In the genomic region with DNA sequence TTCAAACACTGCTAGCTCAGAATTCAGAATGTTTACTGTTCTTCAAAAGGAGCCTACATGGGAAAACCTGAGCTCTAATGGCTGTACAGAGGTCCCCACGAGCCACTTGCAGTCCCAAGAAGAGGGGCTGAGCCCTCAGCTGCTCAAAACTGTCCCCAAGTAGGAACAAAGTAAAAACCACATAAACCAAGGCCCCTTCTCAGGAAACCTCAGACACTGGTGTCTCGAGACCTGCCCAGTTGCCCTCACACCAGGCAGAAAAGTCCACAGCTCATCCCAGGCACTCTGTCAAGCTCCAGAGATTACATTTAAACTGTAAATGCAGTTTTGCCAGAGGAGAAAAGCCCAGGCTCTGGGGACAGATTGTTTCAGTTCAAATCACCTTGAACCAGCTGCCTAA, we compare ENCODE assay signal across 15 mouse cellular contexts. TPM values are rescaled to one million over a fixed set of nuclear protein-coding genes. Genes with fewer than 3 reads are reported as not detected.
A peak's percentile ranks its signal among the peaks of the same experiment; 100 is the strongest.
DNase-seq lines count a peak whose midpoint lies in the region; ATAC-seq and TF ChIP-seq lines count a peak whose summit lies in the region.
"Had no signal": no experiment of that assay in that cellular context is flagged by ENCODE, and none has a peak within 500 bp of the region (broad histone marks: within the 10 kb centered on the region; RNA-seq: fewer than 3 reads in every experiment).

No protein-coding gene starts in this region.

- no peak for TF ChIP-seq CTCF in forebrain, postnatal 0 days (IDR thresholded peaks at IDR 0.05; ENCODE audit: low read depth)
- TF ChIP-seq CTCF in liver, embryonic 14.5 days (IDR thresholded peaks at IDR 0.05; ENCODE audit: low read depth) = no peak

- DNase-seq in heart, adult 8-10 months (ENCODE audit: low spot score) = no peak
- DNase-seq in 416B (ENCODE audit: low read depth) = peak; percentile 61
- no peak for DNase-seq in forebrain, postnatal 0 days
- no peak for DNase-seq in liver, embryonic 14.5 days (ENCODE audit: low read depth in 3 of 3, low spot score in 3 of 3)
- no peak for DNase-seq in heart, embryonic 10.5 days (ENCODE audit: low spot score)
- no peak for DNase-seq in embryo, embryonic 9.5 days (ENCODE audit: extremely low spot score)
- DNase-seq: adrenal gland, postnatal 25 days; cerebellum, adult 11-12 months; heart, adult 11 months; kidney, postnatal 25 days; right cerebral cortex, postnatal 4 days had no signal

- H3K27ac ChIP-seq in heart, embryonic 12.5 days (ENCODE audit: poor library complexity, severe bottlenecking) = peak overlapping the region; percentile 25; the same call in 1 of the 2 replicates
- H3K27ac ChIP-seq in forebrain, postnatal 0 days (ENCODE audit: low read depth, low read length) = peak overlapping the region; percentile 9; the same call in 1 of the 2 replicates
- peak overlapping the region; percentile 94 for H3K27ac ChIP-seq in liver, embryonic 14.5 days
- H3K27ac ChIP-seq in intestine, embryonic 16.5 days (ENCODE audit: low read length) = no peak overlapping the region
- H3K27ac ChIP-seq in heart, embryonic 10.5 days = no peak overlapping the region
- H3K27ac ChIP-seq: hindbrain, embryonic 15.5 days; lung, embryonic 15.5 days had no signal

- H3K9ac ChIP-seq in heart, embryonic 12.5 days = no peak overlapping the region; the same call in 1 of the 2 replicates
- H3K9ac ChIP-seq in forebrain, postnatal 0 days = no peak overlapping the region
- peak overlapping the region; percentile 45 for H3K9ac ChIP-seq in liver, embryonic 14.5 days (replicated peaks)
- H3K9ac ChIP-seq in intestine, embryonic 16.5 days (ENCODE audit: low read depth, low read length) = no peak overlapping the region
- H3K9ac ChIP-seq: hindbrain, embryonic 15.5 days; lung, embryonic 15.5 days had no signal

- H3K27me3 ChIP-seq in heart, embryonic 12.5 days (replicated peaks) = no peaks in the 10 kb centered on the region
- no peaks in the 10 kb centered on the region for H3K27me3 ChIP-seq in forebrain, postnatal 0 days (ENCODE audit: insufficient read depth, low read length)
- H3K27me3 ChIP-seq in liver, embryonic 14.5 days (ENCODE audit: control insufficient read depth, insufficient read depth, low read length) = no peaks in the 10 kb centered on the region
- no peaks in the 10 kb centered on the region for H3K27me3 ChIP-seq in intestine, embryonic 16.5 days (replicated peaks; ENCODE audit: control insufficient read depth, insufficient read depth, low read length)
- H3K27me3 ChIP-seq in heart, embryonic 10.5 days (ENCODE audit: insufficient read depth, poor library complexity, severe bottlenecking) = no peaks in the 10 kb centered on the region
- H3K27me3 ChIP-seq: hindbrain, embryonic 15.5 days; lung, embryonic 15.5 days had no signal

- no peak for TF ChIP-seq EP300 in liver, embryonic 14.5 days (IDR thresholded peaks at IDR 0.05; ENCODE audit: low read depth)

- no peaks in the 10 kb centered on the region for H3K9me3 ChIP-seq in heart, embryonic 12.5 days (replicated peaks)
- no peaks in the 10 kb centered on the region for H3K9me3 ChIP-seq in forebrain, postnatal 0 days (ENCODE audit: low read length)
- H3K9me3 ChIP-seq in liver, embryonic 14.5 days (ENCODE audit: control insufficient read depth, low read length) = no peaks in the 10 kb centered on the region
- H3K9me3 ChIP-seq in intestine, embryonic 16.5 days (ENCODE audit: control insufficient read depth, low read length) = no peaks in the 10 kb centered on the region
- H3K9me3 ChIP-seq in heart, embryonic 10.5 days = no peaks in the 10 kb centered on the region
- H3K9me3 ChIP-seq: hindbrain, embryonic 15.5 days; lung, embryonic 15.5 days had no signal

- H3K36me3 ChIP-seq in heart, embryonic 12.5 days = no peaks in the 10 kb centered on the region
- peaks cover 2% of the 10 kb centered on the region; the same call in 1 of the 2 replicates for H3K36me3 ChIP-seq in forebrain, postnatal 0 days (ENCODE audit: insufficient read depth)
- H3K36me3 ChIP-seq in liver, embryonic 14.5 days (replicated peaks; ENCODE audit: control insufficient read depth, insufficient read depth, low read depth) = no peaks in the 10 kb centered on the region
- no peaks in the 10 kb centered on the region for H3K36me3 ChIP-seq in intestine, embryonic 16.5 days (ENCODE audit: control insufficient read depth, insufficient read depth, low read length)
- H3K36me3 ChIP-seq in heart, embryonic 10.5 days = 0 out of 2 replicates have a peak, but pooled peaks cover 3% of the 10 kb centered on the region
- H3K36me3 ChIP-seq: lung, embryonic 15.5 days had no signal

- no peak overlapping the region for H3K4me3 ChIP-seq in heart, embryonic 12.5 days
- no peak overlapping the region for H3K4me3 ChIP-seq in forebrain, postnatal 0 days (ENCODE audit: low read depth, low read length)
- no peak overlapping the region for H3K4me3 ChIP-seq in liver, embryonic 14.5 days (ENCODE audit: insufficient read depth in 1 of 2, low read depth in 2 of 2, low read length in 2 of 2)
- H3K4me3 ChIP-seq in intestine, embryonic 16.5 days (ENCODE audit: low read length) = no peak overlapping the region
- no peak overlapping the region for H3K4me3 ChIP-seq in heart, embryonic 10.5 days
- H3K4me3 ChIP-seq: hindbrain, embryonic 15.5 days; lung, embryonic 15.5 days had no signal

- H3K4me2 ChIP-seq in heart, embryonic 12.5 days = no peak overlapping the region
- H3K4me2 ChIP-seq in forebrain, postnatal 0 days (ENCODE audit: low read depth) = no peak overlapping the region
- peak overlapping the region; percentile 77 for H3K4me2 ChIP-seq in liver, embryonic 14.5 days (ENCODE audit: low read depth)
- H3K4me2 ChIP-seq in intestine, embryonic 16.5 days (ENCODE audit: low read depth, low read length) = no peak overlapping the region
- H3K4me2 ChIP-seq: hindbrain, embryonic 15.5 days; lung, embryonic 15.5 days had no signal

- 60% methylated on average over 2 of the region's 2 CpGs for WGBS in heart, embryonic 12.5 days
- 55% methylated on average over 2 of the region's 2 CpGs for WGBS in forebrain, postnatal 0 days
- whole genome bisulfite sequencing in liver, embryonic 14.5 days (ENCODE audit: insufficient replicate concordance) = 24% methylated on average over 2 of the region's 2 CpGs
- WGBS in intestine, embryonic 16.5 days = 60% methylated on average over 2 of the region's 2 CpGs
- WGBS in heart, embryonic 10.5 days = 61% methylated on average over 2 of the region's 2 CpGs

- ATAC-seq in heart, embryonic 12.5 days (ENCODE audit: insufficient number of reproducible peaks, low FRiP score) = no peak
- ATAC-seq in forebrain, postnatal 0 days = no peak
- ATAC-seq in liver, embryonic 14.5 days (ENCODE audit: insufficient read depth) = no peak
- ATAC-seq in intestine, embryonic 16.5 days = no peak

- H3K4me1 ChIP-seq in heart, embryonic 12.5 days (replicated peaks) = peaks cover 29% of the 10 kb centered on the region
- no peaks in the 10 kb centered on the region for H3K4me1 ChIP-seq in forebrain, postnatal 0 days (ENCODE audit: insufficient read depth)
- H3K4me1 ChIP-seq in liver, embryonic 14.5 days (replicated peaks; ENCODE audit: control insufficient read depth in 2 of 2, insufficient read depth in 2 of 2, low read length in 1 of 2) = peaks cover 52 to 66% of the 10 kb centered on the region in 2 experiments
- no peaks in the 10 kb centered on the region for H3K4me1 ChIP-seq in intestine, embryonic 16.5 days (ENCODE audit: control insufficient read depth, insufficient read depth, low read length)
- peaks cover 31% of the 10 kb centered on the region for H3K4me1 ChIP-seq in heart, embryonic 10.5 days

RNA-seq across cellular contexts. Expression of gene Plxnc1, which starts 26.6 kb away (rescaled TPM):
- polyA plus RNA-seq in heart, embryonic 12.5 days (2016; fragmentation: Nextera tagmentation; extraction: Ambion mirVana) = 6.7 and 8.5 TPM in 2 replicates
- 1 to 10 TPM; 1.9 to 2.8 (median 2.3) TPM for total RNA-seq in heart, adult 8-10 months (2022)
- 47.9 and 70.2 TPM in 2 replicates for total RNA-seq in forebrain, postnatal 0 days (2014; rRNA removed)
- 5.8 and 11.5 TPM in 2 replicates for polyA plus RNA-seq in forebrain, postnatal 0 days (2015; fragmentation: Nextera tagmentation; extraction: Ambion mirVana)
- polyA plus RNA-seq in liver, embryonic 14.5 days (2012; rRNA removed) = 1.4 and 2.0 TPM in 2 replicates
- polyA plus RNA-seq in liver, embryonic 14.5 days (2014; fragmentation: Nextera tagmentation; extraction: Ambion mirVana) = 2.1 and 2.5 TPM in 2 replicates
- 0.72 and 0.75 TPM in 2 replicates for polyA plus RNA-seq in intestine, embryonic 16.5 days (2015; fragmentation: Nextera tagmentation; extraction: Ambion mirVana)
- polyA plus RNA-seq in heart, embryonic 10.5 days (2016; fragmentation: Nextera tagmentation; extraction: Ambion mirVana) = 2.2 and 3.4 TPM in 2 replicates

Comparison
In these comparisons a context has a peak if more than half of its experiments do, and no peak if none do; other contexts are left out.
1. H3K27ac ChIP-seq: peak in heart, embryonic 12.5 days (single experiment), forebrain, postnatal 0 days (single experiment) and liver, embryonic 14.5 days (single experiment); none in intestine, embryonic 16.5 days (single experiment) and heart, embryonic 10.5 days (single experiment).